Mouse (Mus musculus): ENCODE results near the gene Cntfr.
"Not testable (repeated sequence)": the region's sequence is repeated elsewhere in the genome, so short reads cannot be mapped to it uniquely, and the experiment has no call there.

DNA sequence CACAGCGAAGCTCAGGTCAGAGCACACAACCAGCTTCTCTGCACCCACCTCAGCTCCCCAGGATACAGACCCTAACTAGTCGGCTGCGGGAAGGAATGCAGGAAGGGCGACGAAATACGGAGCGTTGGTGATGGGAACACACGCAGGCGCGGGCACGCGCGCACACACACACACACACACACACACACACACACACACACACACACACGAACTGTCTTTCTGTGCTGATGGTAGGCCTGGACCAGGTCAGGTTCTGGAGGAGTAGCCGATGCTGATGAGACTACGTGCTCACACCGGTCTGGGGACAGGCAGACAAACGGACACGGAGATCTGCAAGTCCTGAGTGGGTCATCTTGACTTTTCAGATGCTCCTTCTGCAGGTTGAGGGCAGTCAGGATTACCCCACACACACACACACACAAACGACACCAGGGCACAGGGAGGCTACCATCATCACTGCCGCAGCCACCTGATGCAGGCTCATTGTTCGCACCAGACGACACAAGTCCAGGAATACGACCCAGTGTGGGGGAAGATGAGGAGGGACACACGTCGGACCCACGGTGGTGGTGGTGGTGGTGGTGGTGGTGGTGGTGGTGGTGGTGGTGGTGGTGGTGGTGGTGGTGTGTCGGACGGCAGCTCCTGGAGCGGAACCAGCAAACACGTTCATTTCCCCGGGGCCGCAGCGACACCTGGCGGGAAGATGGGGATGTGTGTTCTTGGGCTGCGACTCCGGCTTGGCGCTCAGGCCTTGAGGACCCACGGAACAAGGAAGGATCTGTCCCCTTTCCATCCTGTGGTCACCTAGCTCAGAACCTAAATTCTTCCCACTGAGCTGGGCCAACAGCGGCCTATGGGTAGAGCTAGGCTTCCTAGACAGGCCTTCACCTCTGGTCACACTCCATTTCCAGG is at the start of gene Cntfr:
- peak; percentile 81 for TF ChIP-seq CTCF (IDR thresholded peaks at IDR 0.05; ENCODE audit: low read depth)
- not testable (repeated sequence) for TF ChIP-seq EP300 (IDR thresholded peaks at IDR 0.05; ENCODE audit: low read depth)
